Mouse (Mus musculus) ES-E14 (cell line): ENCODE data around the gene Ppt2.

Source experiments
- CHD2 ChIP-seq: IDR thresholded peaks from 2 replicates; pipeline ENCODE4 v1.6.1; 2014; ENCODE audit warnings: mild to moderate bottlenecking, low read depth, low read length, inconsistent platforms
- HCFC1 ChIP-seq: IDR thresholded peaks from 2 replicates; pipeline ENCODE4 v1.6.1; 2012; ENCODE audit warnings: low read length, inconsistent platforms, borderline replicate concordance; ENCODE audit not compliant: insufficient read depth
- ZNF384 ChIP-seq: IDR thresholded peaks from 2 replicates; pipeline ENCODE4 v1.6.1; 2012; ENCODE audit warnings: low read depth, low read length, inconsistent platforms

- TF ChIP-seq HCFC1 (no peak), CHD2 (no peak), ZNF384 (no peak)
Observed at GRCm38 (mm10) chr17:34675205-34676092, 47.1 kb upstream of the Ppt2 start.
